Mouse (Mus musculus): ENCODE measurements around the gene Tmem107.
"Not testable (repeated sequence)": the region's sequence is repeated elsewhere in the genome, so short reads cannot be mapped to it uniquely, and the experiment has no call there.

Gene Tmem107

DNA sequence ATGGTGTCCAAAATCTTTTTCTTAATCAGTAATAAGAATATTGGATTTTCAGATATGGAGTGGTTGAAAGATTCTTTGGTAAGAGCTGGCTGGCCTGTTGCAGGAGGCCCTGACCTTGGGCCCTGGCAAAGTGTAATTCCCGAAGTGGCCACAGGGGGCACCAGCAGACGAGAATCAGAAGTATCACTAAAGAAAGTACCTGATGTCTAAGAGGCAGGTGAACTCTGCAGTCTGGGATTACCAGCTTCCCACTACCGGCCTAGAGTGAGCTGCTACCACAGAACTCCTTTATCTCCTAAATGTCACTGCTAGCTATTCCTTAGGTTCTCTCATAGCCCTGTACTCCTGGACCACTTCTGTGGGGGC, 21.8 kb downstream of the Tmem107 start:
- DNase-seq (ENCODE audit: low spot score in 2 of 2), result peak; percentile 95

DNA sequence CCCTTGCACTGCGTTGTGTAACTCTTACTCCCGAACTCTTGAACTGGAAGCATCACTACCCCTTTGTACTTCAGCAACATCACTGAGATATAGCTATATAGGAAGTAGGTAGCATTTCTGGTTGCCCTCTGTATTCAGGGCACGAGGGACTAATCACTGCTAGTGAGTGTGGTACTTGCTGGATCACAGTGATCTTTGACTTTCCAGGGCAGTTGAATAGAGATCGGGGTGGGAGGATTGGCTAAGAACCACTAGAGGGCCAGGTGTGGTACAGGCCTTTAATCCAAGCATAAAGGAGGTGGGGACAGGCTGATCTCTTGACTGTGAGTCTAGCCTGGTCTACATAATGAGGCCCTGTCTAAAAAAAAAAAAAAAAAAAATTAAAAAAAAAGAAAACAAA, 22.3 kb downstream of the Tmem107 start:
- DNase-seq (ENCODE audit: low spot score in 2 of 2), result no peak

DNA sequence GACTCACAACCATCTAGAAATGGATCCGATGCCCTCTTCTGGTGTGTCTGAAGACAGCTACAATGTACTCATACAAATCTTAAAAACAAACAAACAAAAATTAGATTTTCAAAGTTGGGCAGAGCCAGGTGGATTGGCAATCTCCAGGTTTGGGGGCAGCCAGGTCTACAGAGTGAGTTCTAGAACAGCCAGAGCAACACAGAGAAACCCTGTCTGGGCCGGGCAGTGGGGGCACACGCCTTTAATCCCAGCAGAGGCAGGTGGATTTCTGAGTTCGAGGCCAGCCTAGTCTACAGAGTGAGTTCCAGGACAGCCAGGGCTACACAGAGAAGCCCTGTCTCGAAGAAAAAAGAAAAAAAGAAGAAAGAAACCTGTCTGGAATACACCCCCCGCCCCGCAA, 23.2 kb downstream of the Tmem107 start:
- not testable (repeated sequence) for DNase-seq (ENCODE audit: low spot score in 2 of 2)

DNA sequence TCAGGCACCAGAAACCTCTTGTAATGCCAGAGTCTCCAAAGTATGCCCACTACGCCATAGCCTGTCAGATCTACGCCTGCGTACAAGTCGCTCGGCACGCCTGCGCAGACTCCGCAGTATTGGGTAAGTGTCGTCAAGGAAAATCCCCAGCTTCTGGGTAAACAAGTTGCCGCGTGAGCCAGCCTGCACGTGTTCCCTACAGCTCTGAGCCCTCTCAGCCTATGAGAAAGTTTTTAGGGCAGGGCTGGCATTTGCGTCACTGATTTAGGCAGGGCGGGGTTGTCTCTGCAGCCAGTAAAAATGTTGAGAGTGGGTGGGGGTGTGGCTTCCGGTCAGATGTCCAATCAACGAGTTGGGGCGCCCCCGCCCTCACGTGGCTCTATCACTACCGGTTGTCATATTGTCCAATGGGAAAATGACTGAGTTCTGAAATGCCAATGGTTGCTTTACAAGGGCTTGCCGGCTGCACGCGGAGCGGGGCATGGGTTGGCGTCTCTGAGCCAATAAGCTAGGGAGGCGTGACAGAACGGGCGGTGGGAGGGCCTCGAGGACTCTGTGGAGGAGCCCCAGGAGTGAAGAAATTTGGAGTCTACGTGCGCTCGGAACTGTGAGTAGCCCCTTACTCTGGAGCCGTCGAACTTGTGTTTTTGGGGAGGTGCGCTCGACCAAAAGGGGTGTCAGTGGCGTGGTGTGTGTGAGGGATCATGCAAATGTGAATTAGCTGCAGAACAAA, 24.3 kb downstream of the Tmem107 start, which contains the start of gene Per1:
Gene Per1 (plus strand): TSS at position 521 of the 733 bp plus-strand sequence.
- peak; percentile 90 to 98 for DNase-seq (ENCODE audit: low spot score in 2 of 2)

DNA sequence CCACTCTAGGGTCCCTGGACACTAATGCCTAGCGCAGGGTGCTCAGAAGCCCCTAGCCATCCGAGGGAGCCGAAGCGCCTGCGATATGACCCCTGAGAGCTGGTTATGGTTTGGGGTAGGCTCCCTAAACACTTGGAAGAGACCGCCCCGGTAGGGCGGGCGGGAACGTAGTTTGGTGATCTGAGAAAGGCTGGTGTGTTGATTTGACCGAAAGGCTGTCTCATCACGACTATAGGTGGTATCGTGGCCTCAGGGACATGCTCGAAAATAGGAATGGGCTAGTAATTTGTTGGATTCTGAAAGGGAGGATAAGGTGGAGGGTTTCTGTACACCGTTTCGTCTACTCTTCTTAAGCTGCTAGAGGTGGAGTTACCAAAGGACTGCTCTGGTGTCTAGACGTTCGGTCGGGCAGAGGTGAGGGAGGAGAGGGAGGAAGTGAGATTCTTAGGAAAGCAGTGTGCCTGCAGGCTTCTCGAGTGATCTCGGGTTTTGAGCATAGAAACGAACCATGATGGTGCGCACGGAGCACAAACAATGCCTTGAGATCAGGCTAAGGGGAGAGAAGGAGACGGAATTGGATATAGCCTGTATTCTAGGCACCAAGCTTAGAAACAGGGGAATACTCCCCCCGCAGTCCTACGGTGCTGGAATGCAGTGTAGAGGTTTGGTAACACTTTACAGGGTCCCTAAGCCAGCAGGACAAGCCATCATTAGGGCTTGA, 25.1 kb downstream of the Tmem107 start:
- peak; percentile 56 to 60 for DNase-seq (ENCODE audit: low spot score in 2 of 2)

DNA sequence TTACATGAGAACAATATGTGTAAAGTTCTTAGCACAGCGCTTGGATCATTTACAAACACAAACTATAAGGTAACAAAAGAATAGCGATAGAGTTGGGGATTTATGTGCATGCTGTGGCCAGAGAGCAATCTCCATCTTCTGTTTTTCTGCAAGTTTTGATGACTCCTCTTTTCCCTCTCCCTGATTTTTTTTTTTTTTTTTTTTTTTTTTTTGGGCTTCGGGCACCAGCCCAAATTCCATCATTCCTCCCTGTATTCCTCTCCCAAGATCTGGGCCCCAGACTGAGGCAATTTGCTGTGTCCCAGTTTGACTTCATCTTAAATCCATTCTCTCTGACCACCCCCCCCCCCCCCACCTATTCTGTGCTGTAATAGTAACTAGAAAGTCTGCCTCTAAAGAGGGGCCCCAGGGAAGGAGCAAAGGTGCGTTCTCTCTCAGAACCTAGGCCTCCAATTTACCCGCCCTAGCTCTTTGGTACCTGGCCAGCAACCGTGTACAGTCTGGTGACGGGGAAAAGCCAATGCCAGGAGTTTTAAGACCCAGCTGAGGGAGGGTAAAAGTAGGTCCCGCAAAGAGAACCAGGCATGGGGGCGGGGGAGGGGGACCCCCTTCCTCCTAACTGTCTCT, 25.9 kb downstream of the Tmem107 start:
- no peak for DNase-seq (ENCODE audit: low spot score in 2 of 2)

DNA sequence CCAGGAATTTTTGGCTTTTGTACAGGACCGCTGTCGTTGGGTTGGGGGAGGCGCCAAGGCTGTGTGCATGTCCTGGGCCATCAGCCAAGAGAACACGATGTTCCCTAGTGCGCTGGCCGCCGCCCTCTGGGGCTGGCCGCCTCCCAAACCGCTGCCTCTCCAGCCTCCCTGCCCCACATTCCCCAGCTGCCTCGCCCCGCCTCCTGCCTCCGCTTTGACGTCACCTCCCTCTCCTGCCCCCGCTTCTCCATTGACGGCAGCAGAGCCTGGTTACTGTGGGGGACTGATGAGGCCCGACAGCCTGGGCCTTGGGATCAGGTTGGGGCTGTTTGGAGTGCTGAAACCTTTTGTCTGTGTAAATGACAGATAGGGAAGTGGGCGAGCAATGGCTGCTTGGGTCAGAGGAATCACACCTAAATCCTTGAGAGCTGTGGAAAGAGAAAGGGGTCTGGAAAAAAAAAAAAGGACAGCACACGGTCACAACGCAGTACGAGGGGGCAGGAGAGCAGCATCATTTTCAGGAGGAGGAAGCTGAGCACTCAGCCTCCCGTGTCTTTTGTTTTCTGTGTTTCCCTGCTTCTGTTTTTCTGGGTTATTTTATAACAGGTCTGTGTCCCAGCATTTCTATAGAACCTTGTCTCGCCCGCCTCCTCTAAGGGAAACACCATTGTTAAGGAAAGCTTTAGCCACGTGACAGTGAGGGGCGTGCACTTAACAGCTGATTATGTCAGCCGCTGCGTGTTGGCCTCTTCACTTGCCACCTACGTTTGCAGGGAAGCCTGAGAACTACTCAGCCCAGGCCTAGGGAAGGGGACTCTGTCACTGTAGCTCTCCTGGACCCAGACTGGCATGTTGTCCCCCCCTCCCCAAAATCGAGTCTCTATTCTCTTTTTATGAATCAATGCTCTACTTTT, 26.6 kb downstream of the Tmem107 start:
- peak; percentile 91 to 97 for DNase-seq (ENCODE audit: low spot score in 2 of 2)

DNA sequence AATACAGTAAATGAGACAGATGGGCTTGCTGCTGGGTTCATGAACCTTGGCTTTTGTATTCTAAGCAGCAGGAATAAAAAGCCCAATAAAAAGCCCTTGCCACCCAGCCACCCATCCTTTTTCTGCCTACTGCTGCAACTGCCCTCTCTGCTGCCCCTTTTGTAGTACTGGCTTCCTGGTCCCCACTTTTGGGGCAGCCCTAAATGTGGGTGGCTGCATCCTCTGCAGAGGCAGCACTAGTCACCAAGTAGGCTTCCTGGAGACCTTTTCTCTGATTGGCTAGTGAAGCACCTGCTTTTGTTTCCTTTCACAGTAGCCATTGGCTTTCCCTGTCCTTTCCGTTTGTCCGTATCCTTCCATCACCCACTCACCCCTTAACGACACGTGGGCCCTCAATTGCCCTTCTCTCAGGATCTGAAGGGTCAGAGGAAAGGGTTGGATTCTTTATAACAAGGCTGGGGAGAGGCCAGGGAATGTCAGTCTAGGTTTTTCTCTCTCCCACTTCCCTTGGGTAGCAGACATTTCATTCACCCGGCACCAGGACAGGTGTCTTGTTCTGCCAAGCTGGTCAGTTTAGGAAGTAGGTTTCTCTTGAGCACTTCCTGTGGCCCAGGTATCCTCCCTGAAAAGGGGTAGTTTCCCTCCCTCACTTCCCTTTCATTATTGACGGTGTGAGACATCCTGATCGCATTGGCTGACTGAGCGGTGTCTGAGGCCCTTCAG, 27.6 kb downstream of the Tmem107 start:
- peak in 1 of 2 experiments; percentile 42 for DNase-seq (ENCODE audit: low spot score in 2 of 2)

DNA sequence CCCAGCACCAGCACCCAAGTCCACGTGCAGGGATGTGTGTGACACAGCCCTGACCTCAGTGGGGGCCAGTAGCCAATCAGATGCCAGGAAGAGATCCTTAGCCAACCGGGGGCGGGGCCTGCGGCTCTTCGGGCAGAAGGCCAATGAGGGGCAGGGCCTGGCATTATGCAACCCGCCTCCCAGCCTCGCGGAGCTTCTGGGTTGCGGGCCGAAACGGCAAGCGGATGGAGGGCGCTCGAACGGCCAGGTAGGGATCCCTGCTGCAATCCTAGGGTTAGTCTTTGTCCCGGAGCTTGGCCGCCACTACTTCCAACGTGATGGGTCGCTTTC, 28.1 kb downstream of the Tmem107 start:
- DNase-seq (ENCODE audit: low spot score in 2 of 2), result peak; percentile 91 to 96

DNA sequence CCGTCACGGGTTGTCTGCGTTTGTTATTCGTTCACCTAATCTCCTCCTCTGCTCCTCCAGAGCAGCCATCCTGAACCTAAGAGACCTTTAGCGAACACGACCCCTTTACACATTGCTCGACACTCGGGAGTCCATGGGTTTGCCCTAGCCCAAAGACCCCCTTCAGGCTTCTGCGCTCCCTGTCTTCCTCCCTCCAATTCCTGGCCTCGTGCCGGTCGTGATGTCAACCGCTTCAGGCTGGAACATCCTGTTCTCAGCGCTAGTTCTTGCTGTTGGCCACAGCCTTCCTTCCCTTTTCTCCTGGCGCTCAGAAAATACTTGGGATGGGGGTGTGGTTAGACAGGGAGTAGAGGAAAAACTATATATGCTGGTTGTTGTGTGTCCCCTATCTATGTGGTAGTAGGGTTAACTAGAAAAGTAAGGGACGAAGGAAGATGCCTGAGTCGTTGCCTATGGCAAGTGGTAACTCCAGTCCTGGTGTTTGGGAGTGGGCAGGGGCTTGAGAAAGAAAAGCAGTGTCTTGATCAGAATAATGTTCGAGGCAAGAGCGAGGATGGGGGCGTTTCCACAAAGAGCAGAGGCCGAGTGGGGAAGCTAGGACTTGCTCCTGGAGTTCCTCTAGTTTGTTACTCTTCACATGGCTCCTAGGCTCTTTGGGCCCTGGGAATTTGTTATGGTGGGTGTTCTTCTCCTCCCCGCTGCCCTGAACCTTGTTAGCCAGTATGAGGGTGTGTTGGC, 28.7 kb downstream of the Tmem107 start:
- DNase-seq (ENCODE audit: low spot score in 2 of 2), result peak in 1 of 2 experiments; percentile 59

DNA sequence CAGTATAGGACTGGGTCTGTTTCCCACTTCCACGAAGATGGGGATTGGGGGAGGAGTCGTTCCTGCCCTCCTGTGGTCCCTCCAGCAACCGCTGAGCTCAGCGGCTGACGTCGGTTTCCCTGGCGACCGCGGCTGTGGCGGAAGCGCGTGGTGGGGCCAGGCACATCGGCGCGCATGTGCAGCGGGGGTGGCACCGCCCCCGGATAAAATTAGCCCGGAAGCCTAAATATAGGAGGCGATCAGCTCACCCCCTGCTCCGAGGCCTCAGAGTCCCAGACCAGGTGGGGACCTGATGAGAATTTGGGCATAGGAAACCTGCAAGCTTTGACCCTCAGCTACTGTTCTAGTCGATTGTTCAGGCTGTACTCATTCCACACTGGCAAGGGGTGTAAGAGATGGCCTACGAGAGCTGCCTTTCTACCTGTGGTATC, 29.3 kb downstream of the Tmem107 start:
- peak; percentile 79 to 92 for DNase-seq (ENCODE audit: low spot score in 2 of 2)

DNA sequence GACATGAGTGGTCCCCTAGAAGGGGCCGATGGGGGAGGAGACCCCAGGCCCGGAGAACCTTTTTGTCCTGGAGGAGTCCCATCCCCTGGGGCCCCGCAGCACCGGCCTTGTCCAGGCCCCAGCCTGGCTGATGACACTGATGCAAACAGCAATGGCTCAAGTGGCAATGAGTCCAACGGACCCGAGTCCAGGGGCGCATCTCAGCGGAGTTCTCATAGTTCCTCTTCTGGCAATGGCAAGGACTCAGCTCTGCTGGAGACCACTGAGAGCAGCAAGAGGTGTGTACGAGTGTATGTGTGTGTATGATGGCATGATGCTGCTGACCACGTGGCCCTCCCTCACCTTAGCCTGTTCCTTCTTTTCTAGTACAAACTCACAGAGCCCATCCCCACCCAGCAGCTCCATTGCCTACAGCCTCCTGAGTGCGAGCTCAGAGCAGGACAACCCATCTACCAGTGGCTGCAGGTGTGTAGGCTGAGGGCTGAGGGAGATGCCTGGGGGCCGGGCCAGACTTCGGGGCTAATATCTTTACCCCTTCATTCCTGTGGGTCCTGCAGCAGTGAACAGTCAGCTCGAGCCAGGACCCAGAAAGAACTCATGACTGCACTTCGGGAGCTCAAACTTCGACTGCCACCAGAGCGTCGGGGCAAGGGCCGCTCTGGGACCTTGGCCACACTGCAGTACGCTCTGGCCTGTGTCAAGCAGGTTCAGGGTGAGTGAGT, 30.2 kb downstream of the Tmem107 start:
- DNase-seq (ENCODE audit: low spot score in 2 of 2), result no peak

DNA sequence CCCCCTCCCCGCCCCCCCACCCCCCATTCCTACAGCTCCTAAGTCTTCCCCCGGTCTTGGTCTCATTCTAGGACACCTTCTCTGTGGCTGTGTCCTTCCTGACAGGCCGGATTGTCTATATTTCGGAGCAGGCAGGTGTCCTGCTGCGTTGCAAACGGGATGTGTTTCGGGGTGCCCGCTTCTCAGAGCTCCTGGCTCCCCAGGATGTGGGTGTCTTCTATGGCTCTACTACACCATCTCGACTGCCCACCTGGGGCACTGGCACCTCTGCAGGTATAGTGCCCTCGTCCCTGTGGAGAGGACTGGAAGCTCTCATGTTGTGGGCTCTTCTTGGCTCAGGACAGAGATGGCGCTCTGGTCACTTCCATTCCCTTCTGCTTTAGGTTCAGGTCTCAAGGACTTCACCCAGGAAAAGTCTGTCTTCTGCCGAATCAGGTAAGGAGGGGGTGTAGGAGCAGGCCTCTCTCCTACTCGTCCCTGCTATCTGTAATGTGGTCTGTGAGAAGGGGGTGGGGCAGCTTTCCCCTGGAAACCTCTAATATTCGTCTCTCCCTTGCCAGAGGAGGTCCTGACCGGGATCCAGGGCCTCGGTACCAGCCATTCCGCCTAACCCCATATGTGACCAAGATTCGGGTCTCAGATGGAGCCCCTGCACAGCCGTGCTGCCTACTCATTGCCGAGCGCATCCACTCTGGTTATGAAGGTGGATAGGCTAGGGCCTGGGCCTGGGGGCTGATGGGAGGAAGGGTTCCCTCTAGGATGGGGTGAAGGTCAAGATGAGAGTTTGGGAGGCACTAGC, 31.2 kb downstream of the Tmem107 start:
- no peak for DNase-seq (ENCODE audit: low spot score in 2 of 2)

DNA sequence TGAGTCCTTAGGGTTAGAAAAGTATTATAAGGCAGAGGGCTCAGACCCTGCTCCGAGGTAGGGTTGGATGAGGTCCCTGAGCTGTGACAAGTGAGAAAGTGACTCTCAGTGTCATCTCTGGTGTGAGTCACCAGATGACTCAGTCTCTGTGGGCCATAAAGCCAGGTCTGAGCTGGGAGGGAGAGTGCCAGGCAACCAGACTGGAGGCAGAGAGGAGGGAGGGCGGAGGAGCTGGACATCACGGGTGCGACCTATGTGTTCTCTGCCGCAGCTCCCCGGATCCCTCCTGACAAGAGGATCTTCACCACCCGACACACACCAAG, 31.8 kb downstream of the Tmem107 start:
- no peak for DNase-seq (ENCODE audit: low spot score in 2 of 2)

DNA sequence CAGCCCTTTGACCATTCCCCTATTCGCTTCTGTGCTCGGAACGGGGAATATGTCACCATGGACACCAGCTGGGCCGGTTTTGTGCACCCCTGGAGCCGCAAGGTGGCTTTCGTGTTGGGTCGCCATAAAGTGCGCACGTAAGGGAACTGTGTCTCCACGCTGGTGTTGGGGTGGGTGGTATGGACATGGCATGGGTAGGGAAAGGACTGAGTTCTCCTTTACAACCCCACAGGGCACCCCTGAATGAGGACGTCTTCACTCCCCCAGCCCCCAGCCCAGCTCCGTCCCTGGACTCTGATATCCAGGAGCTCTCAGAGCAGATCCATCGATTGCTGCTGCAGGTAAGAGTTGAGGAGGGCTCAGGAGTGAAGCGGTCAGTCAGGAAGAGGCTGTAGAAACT, 32.5 kb downstream of the Tmem107 start:
- no peak for DNase-seq (ENCODE audit: low spot score in 2 of 2)

DNA sequence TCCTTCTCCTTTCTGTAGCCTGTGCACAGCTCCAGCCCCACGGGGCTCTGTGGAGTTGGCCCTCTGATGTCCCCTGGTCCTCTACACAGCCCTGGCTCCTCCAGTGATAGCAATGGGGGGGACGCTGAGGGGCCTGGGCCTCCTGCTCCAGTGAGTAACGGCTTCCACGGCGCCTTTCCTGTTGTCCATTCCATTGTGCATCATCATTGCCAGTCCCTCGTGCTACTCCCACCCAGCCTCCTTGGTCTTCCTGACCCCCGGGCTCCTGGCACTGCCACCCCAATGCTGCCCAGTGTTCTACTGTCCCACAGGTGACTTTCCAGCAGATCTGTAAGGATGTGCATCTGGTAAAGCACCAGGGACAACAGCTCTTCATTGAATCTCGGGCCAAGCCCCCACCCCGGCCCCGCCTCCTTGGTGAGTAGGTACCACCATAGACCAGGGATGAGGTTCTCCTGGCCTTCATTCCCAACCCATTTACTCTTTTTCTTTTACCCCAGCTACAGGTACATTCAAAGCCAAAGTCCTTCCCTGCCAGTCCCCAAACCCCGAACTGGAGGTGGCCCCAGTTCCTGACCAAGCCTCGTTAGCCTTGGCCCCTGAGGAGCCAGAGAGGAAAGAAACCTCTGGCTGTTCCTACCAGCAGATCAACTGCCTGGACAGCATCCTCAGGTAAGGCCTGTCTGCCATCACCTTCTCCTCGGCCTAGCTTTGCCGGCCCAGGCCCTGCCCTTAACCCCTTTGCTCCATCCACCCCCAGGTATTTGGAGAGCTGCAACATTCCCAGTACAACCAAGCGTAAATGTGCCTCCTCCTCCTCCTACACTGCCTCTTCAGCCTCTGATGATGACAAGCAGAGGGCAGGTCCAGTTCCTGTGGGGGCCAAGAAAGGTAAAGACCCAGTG, 33.2 kb downstream of the Tmem107 start:
- no peak for DNase-seq (ENCODE audit: low spot score in 2 of 2)

DNA sequence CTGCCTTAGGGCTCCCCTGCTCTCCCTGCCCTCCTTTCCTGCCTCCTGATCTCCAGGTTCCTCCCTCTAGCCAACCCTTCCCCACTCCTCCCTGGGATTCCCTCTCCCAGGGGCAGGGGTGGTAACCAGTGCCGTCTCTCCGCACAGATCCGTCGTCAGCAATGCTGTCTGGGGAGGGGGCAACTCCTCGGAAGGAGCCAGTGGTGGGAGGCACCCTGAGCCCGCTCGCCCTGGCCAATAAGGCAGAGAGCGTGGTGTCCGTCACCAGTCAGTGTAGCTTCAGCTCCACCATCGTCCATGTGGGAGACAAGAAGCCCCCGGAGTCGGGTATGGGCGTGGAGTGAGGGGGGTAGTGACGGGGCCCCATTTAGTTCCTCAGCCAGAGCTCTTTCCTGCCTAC, 33.9 kb downstream of the Tmem107 start:
- DNase-seq (ENCODE audit: low spot score in 2 of 2), result no peak

DNA sequence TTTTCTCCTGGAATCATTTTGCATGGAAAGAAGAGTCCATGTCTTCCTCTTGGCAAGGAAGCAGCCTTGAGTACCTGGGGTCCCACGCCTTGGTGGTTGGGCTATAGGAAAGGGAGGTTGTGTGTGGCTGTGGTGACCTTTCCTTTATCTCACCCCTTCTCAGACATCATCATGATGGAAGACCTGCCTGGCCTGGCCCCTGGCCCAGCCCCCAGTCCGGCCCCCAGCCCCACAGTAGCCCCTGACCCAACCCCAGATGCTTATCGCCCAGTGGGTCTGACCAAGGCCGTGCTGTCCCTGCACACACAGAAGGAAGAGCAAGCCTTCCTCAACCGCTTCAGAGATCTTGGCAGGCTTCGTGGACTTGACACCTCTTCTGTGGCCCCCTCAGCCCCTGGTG, 34.6 kb downstream of the Tmem107 start:
- no peak for DNase-seq (ENCODE audit: low spot score in 2 of 2)
